Mouse (Mus musculus) heart, embryonic 14.5 days (tissue): Measurements from ENCODE around the gene Parn. TPM values are rescaled to one million over a fixed set of nuclear protein-coding genes. Genes with fewer than 3 reads are reported as not detected.

ENCODE experiments used
- ATAC-seq: fragments of 200-750 bp; cut with Nextera tagmentation; 2 replicates; pipeline ENCODE4 v1.8.0; 2017; ENCODE audit warnings: low read depth, moderate TSS enrichment; ENCODE audit not compliant: insufficient number of reproducible peaks, insufficient read depth, low FRiP score
- H3K27ac ChIP-seq, 2 experiments: fragments of 200-500 bp in 1 of 2; fragments of 300-500 bp in 1 of 2; sonication (generic) in 1 of 2; replicated peaks in 1 of 2; 2 replicates each; pipeline ENCODE4 v1.5.1; 2012 to 2014; ENCODE audit warnings: low read depth in 2 of 2, low read length in 2 of 2, control low read depth in 1 of 2, mild to moderate bottlenecking in 1 of 2, mixed read lengths in 1 of 2; ENCODE audit not compliant: control insufficient read depth in 1 of 2, insufficient read depth in 1 of 2
- H3K27me3 ChIP-seq: fragments of 300-500 bp; sonication (generic); 2 replicates; pipeline ENCODE4 v1.6.1; 2014; ENCODE audit warnings: mild to moderate bottlenecking, low read length, control low read depth; ENCODE audit not compliant: control insufficient read depth, insufficient read depth
- H3K36me3 ChIP-seq: fragments of 300-500 bp; sonication (generic); 2 replicates; pipeline ENCODE4 v1.6.1; 2014; ENCODE audit warnings: mild to moderate bottlenecking, control low read depth, low read length, mixed read lengths; ENCODE audit not compliant: control insufficient read depth, insufficient read depth
- H3K4me1 ChIP-seq, 2 experiments: fragments of 200-500 bp in 1 of 2; fragments of 300-500 bp in 1 of 2; sonication (generic) in 1 of 2; 2 replicates each; pipeline ENCODE4 v1.6.1; 2012 to 2014; ENCODE audit warnings: low read length in 2 of 2, control low read depth in 1 of 2, mixed read lengths in 1 of 2; ENCODE audit not compliant: control insufficient read depth in 2 of 2, insufficient read depth in 2 of 2
- H3K4me2 ChIP-seq: fragments of 300-500 bp; sonication (generic); 2 replicates; pipeline ENCODE4 v1.6.1; 2014; ENCODE audit warnings: mild to moderate bottlenecking, low read length
- H3K4me3 ChIP-seq, 2 experiments: fragments of 200-500 bp in 1 of 2; fragments of 300-500 bp in 1 of 2; sonication (generic) in 1 of 2; 2 replicates each; pipeline ENCODE4 v1.5.1; 2012 to 2014; ENCODE audit warnings: low read length in 2 of 2, mild to moderate bottlenecking in 2 of 2, control low read depth in 1 of 2, low read depth in 1 of 2, moderate library complexity in 1 of 2; ENCODE audit not compliant: control insufficient read depth in 1 of 2, insufficient read depth in 1 of 2
- H3K9ac ChIP-seq: fragments of 300-500 bp; sonication (generic); 2 replicates; pipeline ENCODE4 v1.6.1; 2014; ENCODE audit warnings: mild to moderate bottlenecking, low read length
- H3K9me3 ChIP-seq: fragments of 300-500 bp; sonication (generic); 2 replicates; pipeline ENCODE4 v1.6.1; 2016; ENCODE audit warnings: low read length, control low read depth; ENCODE audit not compliant: control insufficient read depth
- WGBS: fragments of 180-500 bp; shearing (Covaris S2); extraction: QIAGEN DNeasy Blood & Tissue Kit; methylation state at CpG from one replicate; pipeline ENCODE4 v1.1.7; 2014; 5-methylcytosine and 5-hydroxymethylcytosine counted together
- polyA plus RNA-seq: library from polyadenylated mRNA; unstranded; fragments of >200 nt; fragmentation: Nextera tagmentation; extraction: Ambion mirVana; gene quantifications from 2 replicates; pipeline ENCODE4 v1.2.1, GENCODE M21; 2014

The Parn gene
- polyA plus RNA-seq, 1 experiment from 2014 or later: 28.2 TPM

GRCm38 (mm10) chr16:13535856-13536255 lies 132.1 kb downstream of the Parn start:
- Histone ChIP-seq H3K27ac (no peak overlapping the region), H3K9ac (no peak overlapping the region), H3K4me2 (no peak overlapping the region), H3K4me1 (no peaks in the 10 kb centered on the region), H3K9me3 (no peaks in the 10 kb centered on the region), H3K4me3 (no peak overlapping the region), H3K27me3 (no peaks in the 10 kb centered on the region), H3K36me3 (peaks cover 15% of the 10 kb centered on the region; the same call in 1 of the 2 replicates)
- 40% methylated on average over 12 of the region's 12 CpGs for WGBS
- ATAC-seq: no peak

- H3K4me1 ChIP-seq: no peaks in the 10 kb centered on the region
These were observed 135.1 kb downstream of the Parn start for GRCm38 (mm10) chr16:13532840-13533239.

GRCm38 (mm10) chr16:13531279-13531678 lies 136.7 kb downstream of the Parn start:
- H3K4me1 ChIP-seq: no peaks in the 10 kb centered on the region
- H3K4me3 ChIP-seq: no peak overlapping the region
- no peak overlapping the region for H3K4me2 ChIP-seq
- WGBS: 81% methylated on average over 5 of the region's 5 CpGs
- no peak overlapping the region for H3K27ac ChIP-seq
- H3K9me3 ChIP-seq: no peaks in the 10 kb centered on the region
- ATAC-seq: no peak
- H3K36me3 ChIP-seq: no peaks in the 10 kb centered on the region
- H3K9ac ChIP-seq: no peak overlapping the region
- H3K27me3 ChIP-seq: no peaks in the 10 kb centered on the region

More at GRCm38 (mm10) chr16:13532840-13533239, 135.1 kb downstream of the Parn start:
- ATAC-seq: no peak
- peaks cover 3% of the 10 kb centered on the region; the same call in 1 of the 2 replicates for H3K36me3 ChIP-seq
- H3K9ac ChIP-seq: no peak overlapping the region
- H3K4me2 ChIP-seq: no peak overlapping the region
- H3K27me3 ChIP-seq: no peaks in the 10 kb centered on the region
- no peak overlapping the region for H3K27ac ChIP-seq
- no peak overlapping the region for H3K4me3 ChIP-seq
- H3K9me3 ChIP-seq: no peaks in the 10 kb centered on the region

GRCm38 (mm10) chr16:13521359-13521758 lies 146.6 kb downstream of the Parn start:
- no peak overlapping the region for H3K4me2 ChIP-seq
- H3K9me3 ChIP-seq: no peaks in the 10 kb centered on the region
- H3K4me1 ChIP-seq: no peaks in the 10 kb centered on the region; a peak in 1 of 4 replicates
- H3K9ac ChIP-seq: no peak overlapping the region
- 58% methylated on average over 6 of the region's 6 CpGs for WGBS
- ATAC-seq: no peak
- H3K27me3 ChIP-seq: no peaks in the 10 kb centered on the region
- no peak overlapping the region for H3K27ac ChIP-seq
- no peaks in the 10 kb centered on the region for H3K36me3 ChIP-seq
- no peak overlapping the region for H3K4me3 ChIP-seq

GRCm38 (mm10) chr16:13520301-13520700 lies 147.7 kb downstream of the Parn start:
- Histone ChIP-seq H3K27ac (no peak overlapping the region), H3K4me2 (no peak overlapping the region), H3K36me3 (no peaks in the 10 kb centered on the region), H3K27me3 (no peaks in the 10 kb centered on the region), H3K4me1 (no peaks in the 10 kb centered on the region; a peak in 1 of 4 replicates), H3K9ac (no peak overlapping the region), H3K4me3 (no peak overlapping the region), H3K9me3 (no peaks in the 10 kb centered on the region)
- no peak for ATAC-seq
- WGBS: 54% methylated on average over 6 of the region's 6 CpGs

- Histone ChIP-seq H3K4me1 (no peaks in the 10 kb centered on the region; a peak in 1 of 4 replicates), H3K36me3 (no peaks in the 10 kb centered on the region), H3K27ac (no peak overlapping the region), H3K4me2 (no peak overlapping the region), H3K9ac (no peak overlapping the region), H3K4me3 (no peak overlapping the region), H3K9me3 (no peaks in the 10 kb centered on the region), H3K27me3 (no peaks in the 10 kb centered on the region)
- 79% methylated on average over 3 of the region's 3 CpGs for WGBS
- no peak for ATAC-seq
These were observed 151.8 kb downstream of the Parn start for GRCm38 (mm10) chr16:13516214-13516613.

- no peaks in the 10 kb centered on the region for H3K9me3 ChIP-seq
- no peak overlapping the region for H3K4me2 ChIP-seq
- no peak overlapping the region for H3K4me3 ChIP-seq
- no peak overlapping the region for H3K9ac ChIP-seq
- H3K4me1 ChIP-seq: no peaks in the 10 kb centered on the region; a peak in 1 of 4 replicates
- H3K27ac ChIP-seq: no peak overlapping the region
- no peak for ATAC-seq
- no peaks in the 10 kb centered on the region for H3K36me3 ChIP-seq
- 82% methylated on average over 7 of the region's 7 CpGs for WGBS
- no peaks in the 10 kb centered on the region for H3K27me3 ChIP-seq
These were observed 152.4 kb downstream of the Parn start for GRCm38 (mm10) chr16:13515524-13515923.

GRCm38 (mm10) chr16:13505055-13505454 lies 162.9 kb downstream of the Parn start:
- Histone ChIP-seq H3K4me3 (no peak overlapping the region), H3K4me1 (0 out of 4 replicates have a peak, but pooled peaks cover 0 to 3% of the 10 kb centered on the region in 2 experiments)
- 37% methylated on average over 5 of the region's 5 CpGs for WGBS

More at GRCm38 (mm10) chr16:13505055-13505454, 162.9 kb downstream of the Parn start:
- Histone ChIP-seq H3K9me3 (no peaks in the 10 kb centered on the region), H3K36me3 (no peaks in the 10 kb centered on the region), H3K27ac (no peak overlapping the region), H3K27me3 (no peaks in the 10 kb centered on the region), H3K4me2 (no peak overlapping the region), H3K9ac (no peak overlapping the region)
- no peak for ATAC-seq
